Mouse (Mus musculus): ENCODE data around the gene Tas2r135.

Tas2r135 gene

GRCm38 (mm10) chr6:42373669-42374430 lies 31.4 kb upstream of the Tas2r135 start:
- no peak for DNase-seq (ENCODE audit: low read depth, low spot score)

GRCm38 (mm10) chr6:42374701-42375100 lies 30.5 kb upstream of the Tas2r135 start:
- no peak for DNase-seq (ENCODE audit: low read depth, low spot score)

- DNase-seq (ENCODE audit: low read depth, low spot score), result no peak
These were observed 30.1 kb upstream of the Tas2r135 start for GRCm38 (mm10) chr6:42375131-42375530.

- no peak for DNase-seq (ENCODE audit: low read depth, low spot score)
These were observed 29.2 kb upstream of the Tas2r135 start for GRCm38 (mm10) chr6:42376016-42376415.

DNA sequence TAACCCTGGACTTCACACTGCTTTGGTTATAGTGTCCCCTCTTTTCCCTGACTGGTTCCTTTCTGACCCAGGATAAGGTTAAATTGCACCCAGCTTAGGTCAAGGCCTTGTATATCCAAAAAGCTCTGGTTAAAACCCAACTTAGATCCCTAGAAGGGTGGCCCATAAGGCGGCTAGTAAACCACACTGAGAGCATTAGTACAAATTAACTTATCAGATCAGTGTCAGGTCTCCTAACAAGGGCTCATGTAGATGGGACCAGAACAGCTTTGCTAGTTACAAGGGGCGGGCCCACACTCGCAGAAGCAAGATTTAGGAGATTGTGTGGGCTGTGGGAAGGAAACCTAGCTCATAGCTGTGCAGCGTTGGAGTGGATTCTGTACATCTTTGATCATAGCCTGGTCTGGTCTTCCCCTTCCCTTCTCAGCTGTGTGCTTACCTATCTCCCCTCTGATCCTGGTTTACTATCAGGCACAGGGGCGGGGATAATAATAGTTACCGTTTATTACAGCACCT lies 28.7 kb upstream of the Tas2r135 start:
- DNase-seq (ENCODE audit: low read depth, low spot score), result no peak

DNA sequence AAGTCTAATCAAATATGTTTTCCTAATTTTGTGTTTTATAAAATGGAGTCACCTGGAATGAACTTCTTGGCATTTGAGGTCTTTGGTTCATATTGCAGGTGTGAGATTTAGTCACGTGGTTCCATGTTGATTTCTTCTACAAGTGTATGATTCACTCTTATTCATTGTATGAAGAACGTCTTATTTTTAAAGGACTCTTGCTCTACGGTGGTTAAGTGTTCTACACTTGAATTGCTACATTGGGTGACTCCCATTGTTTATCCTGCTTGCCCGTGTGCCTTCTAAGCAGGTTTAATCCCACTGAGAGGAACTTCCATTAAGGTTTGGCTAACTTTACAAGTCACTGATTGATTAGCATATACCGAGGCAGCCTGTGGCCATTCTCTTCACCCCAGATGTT lies 28.0 kb upstream of the Tas2r135 start:
- no peak for DNase-seq (ENCODE audit: low read depth, low spot score)

DNA sequence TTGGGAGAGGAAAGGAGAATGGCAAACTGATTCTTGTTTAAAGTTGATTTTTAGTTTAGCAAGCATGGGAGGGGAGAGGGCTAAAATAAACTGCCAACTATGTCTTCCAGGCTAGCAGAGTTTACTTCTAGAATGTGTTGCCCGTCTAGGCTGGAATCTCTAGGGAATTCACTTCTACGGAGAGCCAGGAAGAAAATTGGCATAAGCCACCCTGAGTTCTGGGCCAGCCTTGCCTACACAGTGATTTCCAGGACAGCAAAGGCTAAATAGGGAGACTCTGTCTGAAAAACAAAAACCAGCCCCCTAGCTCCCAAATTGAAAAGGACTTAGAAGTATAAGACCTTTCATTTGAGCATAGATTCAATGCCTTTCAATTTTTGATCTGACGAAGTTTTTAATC lies 25.7 kb upstream of the Tas2r135 start:
- DNase-seq (ENCODE audit: low read depth, low spot score), result no peak

GRCm38 (mm10) chr6:42380416-42381144 lies 24.7 kb upstream of the Tas2r135 start:
- DNase-seq (ENCODE audit: low read depth, low spot score), result no peak

GRCm38 (mm10) chr6:42381221-42381620 lies 24.0 kb upstream of the Tas2r135 start:
- no peak for DNase-seq (ENCODE audit: low read depth, low spot score)

DNA sequence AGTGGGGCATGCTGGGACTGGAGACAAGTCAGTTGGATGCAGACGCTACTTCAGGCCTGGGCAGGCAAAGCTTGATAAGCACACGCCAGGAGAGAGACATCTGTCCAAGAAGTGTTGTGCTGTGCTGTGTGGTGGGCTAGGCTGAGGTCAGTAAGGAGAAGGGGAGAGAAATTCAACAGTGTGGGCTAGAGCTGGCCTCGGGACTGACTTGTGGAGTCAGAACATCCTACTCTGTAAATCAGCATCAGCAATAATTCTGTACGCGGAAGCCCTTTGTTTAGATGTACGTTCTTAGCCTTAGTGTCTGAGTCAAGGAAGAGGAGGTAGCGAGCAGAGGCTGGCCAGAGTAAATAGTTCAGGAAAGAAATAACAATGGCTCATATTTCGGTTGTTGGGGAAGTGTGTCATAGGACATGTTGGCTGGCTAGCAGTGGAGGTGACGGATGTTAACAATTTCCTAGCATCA lies 23.3 kb upstream of the Tas2r135 start:
- no peak for DNase-seq (ENCODE audit: low read depth, low spot score)

DNA sequence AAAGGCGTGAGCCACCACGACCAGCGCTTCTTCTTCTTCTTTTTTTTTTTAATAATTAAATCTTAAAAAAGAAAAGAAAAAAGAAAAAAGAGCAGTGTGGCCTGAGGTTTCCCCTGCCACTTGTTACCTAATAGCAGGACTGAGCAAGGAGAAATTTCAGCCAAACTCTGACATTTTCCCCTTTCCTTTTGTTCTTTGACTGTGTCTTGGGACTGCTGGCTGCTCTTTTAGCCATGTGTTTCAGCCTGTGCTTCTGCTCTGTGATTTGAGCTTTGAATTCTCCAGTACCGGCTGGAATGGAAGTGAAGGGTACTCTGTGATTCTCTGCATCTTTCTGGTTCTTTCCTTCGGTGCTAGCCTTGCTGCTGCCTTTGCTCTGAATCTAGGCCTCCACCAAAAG lies 21.9 kb upstream of the Tas2r135 start:
- no peak for DNase-seq (ENCODE audit: low read depth, low spot score)

- no peak for DNase-seq (ENCODE audit: low read depth, low spot score)
These were observed 19.6 kb upstream of the Tas2r135 start for GRCm38 (mm10) chr6:42385635-42386034.

DNA sequence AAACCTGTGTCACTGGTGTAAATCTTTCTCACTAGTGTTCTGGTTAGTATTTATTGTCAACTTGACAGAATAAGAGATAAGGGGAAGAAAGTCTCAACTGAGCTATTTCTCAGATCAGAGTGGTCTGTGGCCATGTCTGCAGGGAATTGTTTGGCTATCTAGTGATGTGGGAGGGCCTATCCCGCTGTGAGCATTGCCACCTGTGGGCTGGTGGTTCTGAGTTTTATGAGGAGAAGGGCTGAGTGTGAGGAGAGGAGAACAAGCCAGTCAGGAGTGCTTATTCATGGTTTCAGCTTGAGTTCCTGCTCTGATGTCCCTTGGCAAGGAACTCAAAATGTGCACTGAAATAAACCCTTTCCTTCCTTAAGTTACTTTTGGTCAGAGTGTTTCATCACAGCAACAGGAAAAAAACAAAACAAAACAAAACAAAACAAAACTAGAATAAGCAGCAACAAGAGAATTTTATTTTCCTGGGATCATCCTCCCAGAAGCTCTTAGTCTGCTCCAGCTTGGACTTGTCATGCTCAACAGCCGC lies 13.4 kb upstream of the Tas2r135 start:
- no peak for DNase-seq (ENCODE audit: low read depth, low spot score)

GRCm38 (mm10) chr6:42395960-42396809 lies 9.0 kb upstream of the Tas2r135 start:
- DNase-seq (ENCODE audit: low read depth, low spot score), result no peak

DNA sequence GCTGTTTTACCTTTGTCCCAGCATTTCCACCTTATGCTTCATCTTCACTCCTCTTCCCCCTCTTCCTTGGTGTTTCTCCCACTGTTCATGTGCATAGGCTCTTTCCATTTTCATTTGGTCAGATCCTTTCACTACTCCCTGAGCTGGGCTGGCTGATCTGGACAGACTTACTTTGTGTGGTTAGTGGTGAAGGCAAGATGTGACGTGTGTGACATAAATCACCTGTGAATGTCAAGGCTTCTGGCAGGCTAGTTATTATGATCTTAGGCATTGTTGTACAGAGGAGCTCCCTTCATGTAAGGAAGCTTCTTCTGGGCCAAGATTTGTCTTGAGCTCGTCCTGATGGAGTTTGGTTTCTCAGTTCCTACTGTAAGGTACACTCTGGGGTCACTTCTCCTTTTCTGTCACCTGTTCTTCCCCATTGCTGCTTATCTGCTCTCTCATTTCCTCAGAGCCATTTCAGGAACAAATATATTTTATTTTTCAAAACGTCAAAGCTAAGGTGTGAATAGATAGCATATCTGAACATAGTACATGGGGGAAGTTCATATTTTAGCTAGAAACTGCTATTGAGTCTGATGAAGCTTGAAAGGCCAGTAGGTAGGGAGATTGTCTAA lies 8.1 kb upstream of the Tas2r135 start:
- DNase-seq (ENCODE audit: low read depth, low spot score), result no peak

GRCm38 (mm10) chr6:42398285-42398684 lies 6.9 kb upstream of the Tas2r135 start:
- no peak for DNase-seq (ENCODE audit: low read depth, low spot score)

- DNase-seq (ENCODE audit: low read depth, low spot score), result no peak
These were observed 6.2 kb upstream of the Tas2r135 start for GRCm38 (mm10) chr6:42398998-42399397.

GRCm38 (mm10) chr6:42399938-42400337 lies 5.3 kb upstream of the Tas2r135 start, which contains the start of gene Tas2r143:
Tas2r143 (plus strand) TSS chr6:42400238.
- no peak for DNase-seq (ENCODE audit: low read depth, low spot score)

DNA sequence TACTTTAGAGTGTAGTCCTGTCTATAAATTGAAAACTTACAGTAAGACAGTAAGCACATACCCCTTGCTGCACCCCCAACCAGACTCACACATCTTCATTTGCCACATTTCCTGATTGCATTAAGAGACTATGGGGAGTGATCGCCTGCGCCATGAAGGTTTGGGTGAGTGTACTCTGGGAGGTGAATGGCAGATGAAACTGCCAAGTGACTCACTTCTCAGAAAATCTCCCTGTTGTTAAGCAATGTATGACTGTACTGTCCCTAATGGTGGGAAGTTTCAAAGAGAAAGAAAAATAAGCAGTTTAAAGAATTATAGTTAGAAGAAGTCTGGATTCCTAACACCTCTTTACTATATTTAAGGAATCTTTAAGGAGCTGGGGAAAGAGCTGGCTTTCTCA lies 14.2 kb downstream of the Tas2r135 start:
- no peak for DNase-seq (ENCODE audit: low read depth, low spot score)

- no peak for DNase-seq (ENCODE audit: low read depth, low spot score)
These were observed 16.2 kb downstream of the Tas2r135 start for GRCm38 (mm10) chr6:42421439-42421838.

DNA sequence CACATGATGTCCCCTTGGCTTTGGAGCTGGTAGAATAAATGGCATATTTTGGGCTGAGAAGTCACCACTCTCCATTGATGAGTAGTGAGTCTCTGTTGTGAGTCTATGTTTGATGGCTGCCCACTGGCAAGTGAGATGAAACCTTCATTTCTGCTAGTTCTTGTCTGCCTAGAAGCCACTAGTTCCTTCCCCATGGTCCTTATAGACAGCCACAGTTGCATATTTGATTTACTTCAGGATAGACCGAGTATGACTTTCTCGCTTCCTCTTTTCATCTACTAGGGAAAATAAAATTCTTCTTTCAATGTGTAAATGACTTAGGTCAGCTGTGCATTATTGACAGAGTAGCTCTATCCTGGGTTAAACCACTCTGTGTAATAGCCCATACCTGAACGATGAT lies 19.2 kb downstream of the Tas2r135 start:
- no peak for DNase-seq (ENCODE audit: low read depth, low spot score)

Measured in retina, adult 2 months (tissue).